Mouse (Mus musculus) NIH3T3 (cell line): ENCODE results near the gene Acvr1b.

Experiments used
- DNase-seq: peaks from one replicate; pipeline ENCODE4 v3.0.0-alpha.2; 2012; ENCODE audit warnings: low read depth

The Acvr1b gene

GRCm38 (mm10) chr15:101196961-101197360 lies 23.1 kb downstream of the Acvr1b start:
- DNase-seq, result no peak

GRCm38 (mm10) chr15:101197497-101198179 lies 23.8 kb downstream of the Acvr1b start:
- DNase-seq, result no peak

GRCm38 (mm10) chr15:101198218-101198617 lies 24.4 kb downstream of the Acvr1b start:
- DNase-seq, result peak; percentile 86

GRCm38 (mm10) chr15:101198850-101199249 lies 25.0 kb downstream of the Acvr1b start:
- no peak for DNase-seq

GRCm38 (mm10) chr15:101200777-101201295 lies 27.0 kb downstream of the Acvr1b start:
- no peak for DNase-seq

GRCm38 (mm10) chr15:101201414-101201813 lies 27.5 kb downstream of the Acvr1b start:
- DNase-seq, result no peak

- DNase-seq, result no peak
Measured at GRCm38 (mm10) chr15:101203673-101204072, 29.8 kb downstream of the Acvr1b start.

GRCm38 (mm10) chr15:101204781-101205180 lies 30.9 kb downstream of the Acvr1b start:
- DNase-seq, result no peak

- peak; percentile 85 for DNase-seq
Measured at GRCm38 (mm10) chr15:101210228-101210627, 36.4 kb downstream of the Acvr1b start.

- DNase-seq, result no peak
Measured at GRCm38 (mm10) chr15:101210998-101211613, 37.2 kb downstream of the Acvr1b start.

GRCm38 (mm10) chr15:101212435-101212834 lies 38.6 kb downstream of the Acvr1b start:
- no peak for DNase-seq

GRCm38 (mm10) chr15:101215136-101215535 lies 41.3 kb downstream of the Acvr1b start:
- DNase-seq, result peak; percentile 29

- no peak for DNase-seq
Measured at GRCm38 (mm10) chr15:101216036-101216435, 42.2 kb downstream of the Acvr1b start.

- DNase-seq, result peak; percentile 89
Measured at GRCm38 (mm10) chr15:101220905-101221297, 47.0 kb downstream of the Acvr1b start.

GRCm38 (mm10) chr15:101221298-101222104 lies 47.6 kb downstream of the Acvr1b start:
- peak; percentile 97 for DNase-seq

- no peak for DNase-seq
Measured at GRCm38 (mm10) chr15:101222897-101223482, 49.1 kb downstream of the Acvr1b start.

GRCm38 (mm10) chr15:101223596-101223995 lies 49.7 kb downstream of the Acvr1b start:
- DNase-seq, result no peak

GRCm38 (mm10) chr15:101224006-101224906 lies 50.4 kb downstream of the Acvr1b start, which contains the start of gene Grasp:
Grasp (plus strand) TSS chr15:101224188.
- peak; percentile 94 for DNase-seq

- peak; percentile 49 for DNase-seq
Measured at GRCm38 (mm10) chr15:101224977-101225376, 51.1 kb downstream of the Acvr1b start.

GRCm38 (mm10) chr15:101227971-101228370 lies 54.1 kb downstream of the Acvr1b start:
- peak; percentile 68 for DNase-seq
